Mouse (Mus musculus): Measurements from ENCODE around the gene Lats1.

- TF ChIP-seq HCFC1 (IDR thresholded peaks at IDR 0.05; ENCODE audit: borderline replicate concordance, insufficient read depth, low read length) (no peak), CHD2 (IDR thresholded peaks at IDR 0.05; ENCODE audit: low read depth, low read length) (no peak), MAFK (IDR thresholded peaks at IDR 0.05; ENCODE audit: insufficient read depth, low read depth, low read length) (no peak), ZC3H11A (IDR thresholded peaks at IDR 0.05; ENCODE audit: borderline replicate concordance, low read depth, low read length) (no peak)
Observed at GRCm38 (mm10) chr10:7673673-7674072, 7.3 kb upstream of the Lats1 start.

Data from ES-E14 (cell line).